Mouse (Mus musculus) megakaryocyte, embryonic 14.5 days (primary cell): ENCODE data around the gene St7.

Experiments used
- FLI1 ChIP-seq: IDR thresholded peaks from 2 replicates; pipeline ENCODE4 v1.6.1; 2012; ENCODE audit warnings: low read length, inconsistent platforms, mixed read lengths
- GATA1 ChIP-seq: IDR thresholded peaks from 3 replicates; pipeline ENCODE4 v1.6.1; 2012; ENCODE audit warnings: mixed read lengths, low read length, inconsistent platforms, borderline replicate concordance

DNA sequence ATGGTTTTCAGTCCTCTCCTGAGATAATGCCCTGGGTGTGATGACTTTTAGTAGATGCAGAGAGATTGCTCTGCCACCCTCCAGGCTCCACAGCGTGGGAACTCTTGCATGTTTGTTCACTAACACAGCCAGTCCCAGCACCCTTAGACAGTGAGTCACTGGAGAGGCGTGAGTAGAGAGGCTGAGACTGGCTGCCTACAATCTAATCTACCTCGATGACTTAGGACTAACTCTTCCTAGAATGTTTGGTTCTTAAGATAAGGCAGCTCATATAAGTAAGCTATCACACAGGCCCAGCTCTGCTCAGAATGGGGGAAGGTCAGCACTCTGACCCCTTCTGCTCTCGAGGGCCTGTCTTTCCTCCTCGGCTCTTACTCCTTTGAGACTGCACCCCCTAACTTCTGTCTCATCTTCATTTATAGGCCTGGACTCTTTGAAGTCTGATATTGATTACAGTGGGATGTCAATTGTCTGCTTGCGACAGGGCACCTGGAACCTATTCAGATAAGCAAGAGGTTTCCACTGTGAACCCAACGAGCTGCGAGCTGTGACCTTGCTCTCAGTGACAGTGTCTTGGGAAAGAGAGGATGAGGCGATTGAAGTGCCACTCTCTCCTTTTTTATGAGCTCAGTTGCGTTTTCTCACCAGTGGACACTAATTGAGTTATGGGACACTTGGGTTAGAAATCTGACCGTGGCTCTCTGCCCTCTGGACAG, 246.1 kb downstream of the St7 start:
- TF ChIP-seq GATA1 (no peak), FLI1 (no peak)
